Mouse (Mus musculus) brain, adult 2 months (tissue): ENCODE measurements around the gene Dennd2c.
A peak's percentile ranks its signal among the peaks of the same experiment; 100 is the strongest.

ENCODE experiments used
- DNase-seq: peaks from one replicate; pipeline ENCODE4 v3.0.0; 2011; ENCODE audit warnings: low read depth, low spot score

Dennd2c gene

DNA sequence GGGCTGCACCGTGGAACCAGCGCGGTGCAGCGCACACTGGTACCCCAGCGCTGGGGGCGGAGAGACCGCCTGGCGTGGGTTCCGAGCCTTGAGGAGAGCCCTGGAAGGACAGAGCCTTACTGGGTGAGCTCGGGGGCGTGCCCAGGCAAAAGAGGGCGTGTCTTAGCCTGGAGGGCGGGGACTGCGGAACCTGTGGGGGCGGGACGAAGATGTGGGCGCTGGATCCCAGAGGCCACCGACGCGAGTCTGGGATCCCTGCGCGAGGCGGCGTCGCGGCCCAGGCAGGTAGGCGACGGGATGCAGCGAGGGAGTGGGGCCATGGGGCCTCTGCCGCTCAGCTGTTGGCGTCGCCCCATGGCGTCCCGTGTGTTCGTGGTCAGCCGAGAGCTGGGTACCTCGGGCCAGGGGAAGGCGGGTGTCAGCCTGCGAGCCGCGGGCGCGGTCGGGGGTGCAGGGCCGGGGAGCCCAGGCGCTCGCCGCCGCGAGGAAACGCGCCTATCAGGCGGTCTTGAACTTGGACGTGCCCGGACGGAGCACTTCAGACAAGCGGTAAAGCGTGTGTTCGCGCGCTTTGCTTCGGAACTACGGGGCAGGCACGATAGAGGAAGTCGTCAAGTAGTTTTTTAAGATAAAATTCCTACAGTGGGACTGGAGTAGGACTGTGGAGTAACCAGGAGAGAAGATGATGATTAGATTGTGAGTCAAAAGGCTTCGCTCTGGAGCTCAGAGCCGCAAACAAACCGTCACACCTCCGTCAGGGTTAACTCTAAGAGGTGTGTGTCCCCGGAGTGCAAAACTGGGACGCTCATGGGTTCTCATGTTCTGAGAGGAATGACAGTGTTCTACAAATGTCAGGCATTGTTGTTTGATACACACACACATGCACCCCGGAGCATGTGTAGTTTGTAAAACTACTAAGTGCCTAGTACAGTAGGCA, at the start of gene Dennd2c:
Gene Dennd2c, plus strand, starts transcription at position 151 of the 937 bp plus-strand sequence.
- DNase-seq, result peak; percentile 61

DNA sequence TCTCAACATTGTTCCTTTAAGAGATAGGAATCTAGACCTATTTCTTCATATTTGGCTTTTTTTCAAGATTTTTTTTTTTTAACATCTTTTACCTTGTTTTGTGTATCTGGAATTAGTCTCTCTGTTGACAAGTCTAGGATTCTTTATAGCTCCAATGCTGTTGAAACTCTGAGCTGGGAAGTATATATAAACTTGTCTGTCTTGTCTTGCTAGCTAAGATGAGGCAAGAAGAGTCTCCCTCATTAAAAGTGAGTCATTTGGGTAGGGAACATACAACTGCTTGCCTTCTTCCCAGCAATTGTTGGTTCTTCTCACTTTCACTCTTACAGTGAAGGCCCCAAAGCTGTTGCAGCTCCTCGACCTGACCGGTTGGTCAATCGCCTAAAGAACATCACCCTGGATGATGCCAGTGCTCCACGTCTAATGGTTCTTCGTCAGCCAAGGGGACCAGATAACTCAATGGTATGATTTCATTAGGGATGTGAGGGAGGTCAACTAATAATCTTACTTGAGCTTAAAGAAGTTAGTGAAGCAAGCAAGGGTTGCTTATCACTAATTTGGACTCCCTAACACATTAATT, 46.3 kb upstream of the Dennd2c start:
- no peak for DNase-seq

DNA sequence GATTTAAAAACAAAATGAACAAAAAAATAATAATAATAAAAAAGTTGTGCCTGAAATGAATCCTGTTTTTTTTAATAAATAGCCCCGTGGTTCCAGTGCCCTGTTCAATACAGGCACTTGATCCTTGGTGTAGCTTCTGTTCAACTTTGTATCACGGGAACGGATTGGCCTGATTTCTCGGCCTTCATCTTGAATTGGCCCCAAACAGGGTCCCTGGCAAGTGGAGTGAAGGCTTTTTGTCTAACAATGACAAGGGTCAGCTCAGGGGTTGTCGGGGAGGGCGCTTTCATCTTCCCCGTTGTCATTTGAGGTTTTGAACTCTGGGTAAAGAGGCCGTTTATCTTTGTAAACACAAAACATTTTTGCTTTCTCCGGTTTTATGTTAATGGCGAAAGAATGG, 44.7 kb upstream of the Dennd2c start:
- no peak for DNase-seq

DNA sequence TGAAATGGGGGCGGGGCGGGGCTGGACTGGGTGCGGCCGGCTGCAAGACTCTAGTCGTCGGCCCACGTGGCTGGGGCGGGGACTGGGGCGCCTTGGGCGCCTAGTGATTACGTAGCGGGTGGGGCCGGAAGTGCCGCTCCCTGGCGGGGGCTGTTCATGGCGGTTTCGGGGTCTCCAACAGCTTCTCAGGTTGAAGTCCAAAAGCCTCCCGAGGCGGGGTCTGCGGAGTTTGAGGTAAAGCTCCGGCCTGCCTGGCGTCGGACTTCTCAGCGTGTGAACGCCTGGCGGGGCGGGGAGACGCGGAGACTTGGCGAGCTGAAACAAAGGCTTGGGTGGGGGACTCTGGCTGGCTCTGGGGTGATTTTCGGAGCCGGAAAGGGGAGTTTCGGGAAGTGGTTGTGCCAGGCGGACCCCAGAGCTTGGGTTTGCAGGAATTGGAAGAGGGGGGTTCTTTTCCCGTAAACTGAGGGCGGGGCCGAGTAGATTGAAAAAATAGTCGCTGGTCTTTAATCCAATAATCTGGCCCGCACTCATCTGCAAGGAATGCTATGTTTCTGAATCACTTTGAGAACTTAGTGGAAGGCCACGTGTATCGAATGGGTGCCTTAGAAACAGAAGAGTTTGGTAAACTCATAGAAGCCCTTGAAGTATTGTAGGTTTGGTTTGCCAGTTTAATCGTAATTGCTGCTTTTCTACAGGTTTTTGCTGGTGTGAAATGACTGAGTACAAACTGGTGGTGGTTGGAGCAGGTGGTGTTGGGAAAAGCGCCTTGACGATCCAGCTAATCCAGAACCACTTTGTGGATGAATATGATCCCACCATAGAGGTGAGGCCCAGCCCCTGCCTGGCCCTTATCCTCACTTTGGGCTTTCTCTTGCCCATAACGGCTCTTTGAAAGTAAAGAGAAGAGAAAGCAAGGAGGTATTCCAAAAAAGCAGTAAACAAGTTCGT, 43.9 kb upstream of the Dennd2c start, which contains the start of gene Nras:
Gene Nras, plus strand, starts transcription at position 79 of the 951 bp plus-strand sequence.
- DNase-seq, result peak; percentile 93

DNA sequence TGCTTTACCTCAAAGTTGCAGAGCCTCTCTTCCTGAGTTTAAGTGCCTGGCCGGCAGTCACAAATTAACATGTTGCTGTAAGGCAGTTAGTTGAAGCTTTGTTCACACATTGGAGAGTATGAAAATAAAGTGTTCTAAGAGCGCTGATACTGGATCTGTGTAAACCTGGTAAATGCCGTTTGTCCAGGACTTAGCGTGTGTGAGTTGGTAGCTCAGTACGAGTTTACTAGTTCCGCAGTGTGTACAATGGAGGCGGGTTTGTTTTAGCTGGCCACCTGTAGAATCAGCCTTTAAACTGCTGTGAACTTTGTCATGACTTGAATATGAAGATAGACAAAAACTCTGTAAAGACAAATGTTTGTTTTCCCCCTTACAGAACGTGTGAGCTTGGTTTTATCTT, 35.5 kb upstream of the Dennd2c start:
- no peak for DNase-seq

DNA sequence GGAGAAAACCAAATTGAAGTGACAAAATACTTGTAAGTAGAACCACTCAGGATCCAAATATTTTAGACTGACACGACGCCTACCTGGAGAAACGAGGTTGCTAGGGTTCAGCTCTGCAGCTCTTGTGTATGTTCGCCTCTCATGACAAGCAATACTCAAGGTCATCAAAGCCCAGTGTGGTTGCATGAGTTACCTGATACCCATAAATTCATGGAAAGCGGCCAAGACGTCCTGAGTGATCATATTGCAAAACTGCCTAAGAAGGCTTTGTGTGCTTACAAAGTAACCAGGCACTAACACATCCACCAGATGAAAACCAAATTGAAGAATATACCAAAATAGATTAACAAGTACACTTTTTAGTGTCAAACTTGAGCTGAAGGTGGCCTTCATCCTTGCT, 33.4 kb upstream of the Dennd2c start:
- DNase-seq, result no peak

DNA sequence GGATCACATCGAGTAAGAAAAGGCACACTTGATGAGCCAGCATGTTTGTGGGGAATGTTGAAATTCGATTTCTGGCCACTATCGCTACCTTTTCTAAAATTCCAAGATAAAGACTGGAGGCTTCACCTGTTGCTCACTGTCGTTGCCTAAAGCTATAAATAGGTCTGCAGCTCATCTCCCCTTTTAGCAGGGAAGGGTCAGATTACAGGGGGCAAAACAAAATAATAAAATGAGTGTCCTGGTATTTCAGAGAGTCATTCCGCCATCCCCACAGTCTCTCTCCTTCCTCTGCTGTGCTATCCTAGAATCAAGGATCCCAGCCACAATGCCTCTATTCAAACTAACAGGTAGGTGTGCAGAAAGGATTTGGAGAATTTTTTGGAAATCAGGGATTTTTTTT, 28.6 kb upstream of the Dennd2c start, which contains the start of gene Ampd1:
Gene Ampd1, plus strand, starts transcription at position 244 of the 400 bp plus-strand sequence.
- DNase-seq, result no peak

DNA sequence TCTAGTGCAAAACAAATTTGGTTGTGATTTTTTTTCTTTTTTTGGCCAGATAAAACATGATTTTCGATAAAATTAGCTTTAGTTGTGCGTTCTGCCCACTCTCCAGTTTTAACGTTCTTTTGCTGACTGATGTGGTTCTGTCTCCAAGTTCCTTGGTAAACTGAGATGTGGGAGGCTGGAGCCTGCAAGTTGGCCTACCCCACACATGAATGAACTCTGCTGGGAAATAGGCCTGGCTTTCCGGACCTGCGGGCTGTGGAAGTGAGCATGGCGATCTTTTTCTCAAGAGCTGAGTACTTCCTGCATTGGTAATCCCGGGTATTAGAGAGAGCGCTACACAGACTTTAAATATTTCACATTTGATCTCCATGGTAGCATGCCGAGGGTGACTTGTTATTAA, 26.5 kb upstream of the Dennd2c start:
- no peak for DNase-seq

DNA sequence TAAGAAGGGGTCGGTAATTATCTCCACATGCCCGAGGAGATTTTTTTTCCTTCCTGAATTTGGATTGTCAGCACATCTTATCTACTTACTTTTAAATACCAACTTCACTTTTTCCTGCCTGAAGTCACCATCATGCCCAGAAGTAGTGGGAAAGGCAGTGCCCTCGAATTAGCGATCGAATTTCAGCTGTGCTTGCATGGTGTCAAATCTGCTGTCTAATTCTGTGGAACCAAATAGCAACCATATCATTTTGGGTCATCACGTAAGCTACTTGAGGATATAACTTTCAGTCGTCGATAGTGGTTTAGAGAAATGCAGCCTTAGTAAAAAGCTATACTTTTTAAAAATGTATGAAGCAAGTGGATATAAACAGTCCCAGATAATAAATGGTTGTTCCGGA, 25.9 kb upstream of the Dennd2c start:
- DNase-seq, result no peak

DNA sequence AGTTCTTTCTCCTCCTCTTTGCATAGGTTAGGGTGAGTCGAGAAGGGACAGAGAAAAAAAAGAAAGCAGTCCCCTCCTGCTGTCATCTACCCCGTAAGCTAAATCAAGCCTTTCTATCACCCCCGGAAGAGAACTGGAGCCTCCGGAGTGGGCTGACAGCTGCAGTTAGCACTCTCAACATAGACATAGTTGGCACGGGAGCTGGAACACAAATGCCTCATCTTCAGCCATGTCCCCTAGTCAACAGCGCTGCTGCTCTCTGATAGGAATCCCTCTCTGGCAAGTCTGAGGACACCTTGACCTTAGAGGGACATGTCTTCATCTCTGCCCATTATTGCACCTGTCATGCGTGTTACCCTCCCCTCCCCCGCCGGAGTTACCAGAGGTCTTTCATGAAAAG, 23.1 kb upstream of the Dennd2c start:
- peak; percentile 45 for DNase-seq

DNA sequence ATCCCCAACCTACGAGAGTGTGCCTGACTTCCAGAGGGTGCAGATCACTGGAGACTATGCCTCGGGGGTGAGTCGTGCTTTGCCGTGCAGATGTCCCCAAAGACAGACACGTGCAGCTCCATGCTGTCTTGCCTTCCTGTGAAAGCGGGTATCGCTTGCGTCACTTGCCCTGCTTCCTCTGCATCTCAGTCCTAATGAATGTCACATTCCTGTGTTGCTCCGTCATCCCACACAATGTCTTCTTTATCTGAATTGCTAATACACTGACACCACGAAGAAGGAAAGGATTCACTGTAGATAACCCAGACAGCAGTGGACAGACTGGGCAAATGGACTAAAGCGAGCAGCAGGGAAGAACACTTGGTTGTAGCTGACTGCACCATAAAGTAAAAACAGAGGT, 21.4 kb upstream of the Dennd2c start:
- no peak for DNase-seq

DNA sequence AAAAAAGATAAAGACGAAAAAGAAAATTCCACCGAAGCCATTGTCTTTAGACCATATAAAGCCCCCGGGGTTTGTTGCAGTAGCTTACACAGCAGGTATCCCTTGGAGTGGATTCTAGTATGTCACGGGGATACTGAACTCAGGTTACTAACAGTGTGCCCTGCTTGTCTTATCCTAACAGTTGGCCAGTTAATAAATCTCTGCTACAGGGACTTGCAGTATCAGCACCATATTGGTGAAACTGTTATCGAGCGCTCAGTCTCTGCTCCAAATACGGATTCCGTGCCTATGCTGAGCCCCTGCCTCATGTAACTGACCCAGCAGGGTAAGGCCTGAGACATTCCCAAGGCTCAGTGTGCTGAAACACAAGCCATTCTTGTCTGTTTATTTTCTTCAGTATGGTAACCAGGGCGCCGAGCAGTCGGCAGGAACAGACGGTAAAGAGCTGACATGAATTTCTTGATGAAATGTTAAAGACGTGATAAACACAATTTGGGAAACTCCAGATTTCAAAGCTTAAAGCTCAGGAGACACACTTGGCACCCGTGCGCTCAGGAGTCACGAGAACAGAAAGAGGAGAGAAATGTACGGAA, 20.4 kb upstream of the Dennd2c start:
- no peak for DNase-seq

DNA sequence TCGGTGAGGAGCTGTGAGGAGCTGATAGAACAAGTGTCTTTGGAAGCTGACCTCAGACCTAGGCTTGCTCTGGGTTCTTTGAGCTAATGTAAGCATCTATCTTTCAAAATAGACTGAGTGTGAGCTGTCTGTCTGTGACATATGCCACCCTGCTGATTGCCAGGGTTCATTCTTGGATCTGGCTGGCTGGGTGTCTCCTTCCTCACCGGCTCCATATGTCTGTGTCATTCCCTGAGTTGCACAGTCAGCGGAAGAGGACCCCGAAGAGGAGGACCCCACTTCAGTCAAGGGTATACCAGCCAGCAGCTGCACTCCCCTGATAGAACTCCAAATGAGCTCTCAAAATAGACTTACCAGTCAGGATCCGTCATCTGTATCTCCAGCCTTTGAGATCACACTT, 19.6 kb upstream of the Dennd2c start:
- no peak for DNase-seq

DNA sequence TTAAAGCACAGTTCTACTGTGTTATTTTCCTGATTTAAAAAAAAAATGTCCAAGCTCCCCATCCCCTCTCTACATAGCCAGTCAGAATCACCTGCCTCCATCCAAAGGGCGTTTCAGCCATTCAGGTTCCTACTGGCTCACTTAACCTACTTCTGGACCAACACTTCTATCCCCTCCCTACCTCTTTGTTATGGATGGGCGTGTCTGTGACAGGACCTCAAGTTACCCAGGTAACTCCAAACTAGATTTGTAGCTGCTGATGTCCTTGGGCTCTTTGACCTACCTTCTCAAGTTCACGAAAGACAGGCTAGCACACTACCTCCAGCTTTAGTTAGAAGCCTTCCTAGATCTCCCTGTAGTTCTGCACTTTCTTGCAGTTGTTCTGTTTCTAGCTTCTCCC, 16.4 kb upstream of the Dennd2c start:
- no peak for DNase-seq

DNA sequence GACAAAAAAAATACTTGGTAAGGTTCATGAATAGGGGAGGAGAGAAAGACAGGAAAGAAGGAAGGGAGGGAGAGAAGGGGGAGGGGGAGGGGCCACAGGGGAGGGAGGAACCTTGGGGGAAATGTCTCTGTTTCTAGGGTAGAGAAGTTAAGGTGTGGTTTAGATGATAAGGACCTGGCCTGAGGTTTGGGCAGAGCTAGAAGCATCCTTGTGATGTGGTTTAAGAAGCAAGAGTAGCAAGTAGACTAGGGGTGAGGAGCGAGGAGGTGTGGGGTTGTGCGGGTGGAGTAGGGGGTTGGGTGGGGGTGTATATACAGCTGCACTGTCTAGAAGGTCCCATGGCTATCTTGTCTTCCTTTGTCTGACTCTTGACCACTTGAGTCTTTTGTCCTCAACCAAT, 10.7 kb upstream of the Dennd2c start:
- no peak for DNase-seq

DNA sequence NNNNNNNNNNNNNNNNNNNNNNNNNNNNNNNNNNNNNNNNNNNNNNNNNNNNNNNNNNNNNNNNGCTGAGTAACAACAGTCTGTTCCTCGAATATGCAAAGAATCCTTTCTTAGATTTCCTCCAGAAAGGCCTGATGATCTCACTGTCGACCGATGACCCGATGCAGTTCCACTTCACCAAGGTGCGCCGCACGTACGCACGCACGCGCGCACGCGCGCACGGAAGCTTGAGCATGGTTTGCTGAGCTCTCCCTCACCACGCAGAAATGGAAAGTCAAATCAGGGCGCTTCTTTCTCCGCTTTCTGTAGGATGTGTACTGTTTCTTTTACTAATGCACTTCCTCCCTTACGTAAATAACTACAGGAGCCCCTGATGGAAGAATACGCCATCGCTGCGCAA, 3.7 kb upstream of the Dennd2c start:
- DNase-seq, result no peak

DNA sequence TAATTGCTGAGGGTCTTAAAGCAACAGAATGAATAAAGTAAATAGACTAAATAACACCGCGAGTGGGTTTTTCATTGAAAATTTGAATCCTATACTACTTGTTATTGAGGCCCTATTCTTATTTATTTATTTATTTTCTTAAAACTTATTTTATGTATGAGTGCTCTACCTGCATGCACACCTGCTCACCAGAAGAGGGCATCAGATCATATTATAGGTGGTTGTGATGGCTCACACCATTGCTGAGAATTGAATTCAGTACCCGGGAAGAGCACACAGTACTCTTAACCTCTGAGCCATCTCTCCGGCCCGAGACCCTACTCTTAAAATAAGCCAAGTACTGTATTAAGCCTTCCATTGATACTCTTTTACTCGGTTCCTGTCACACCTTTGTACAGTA, 2.7 kb upstream of the Dennd2c start:
- no peak for DNase-seq

DNA sequence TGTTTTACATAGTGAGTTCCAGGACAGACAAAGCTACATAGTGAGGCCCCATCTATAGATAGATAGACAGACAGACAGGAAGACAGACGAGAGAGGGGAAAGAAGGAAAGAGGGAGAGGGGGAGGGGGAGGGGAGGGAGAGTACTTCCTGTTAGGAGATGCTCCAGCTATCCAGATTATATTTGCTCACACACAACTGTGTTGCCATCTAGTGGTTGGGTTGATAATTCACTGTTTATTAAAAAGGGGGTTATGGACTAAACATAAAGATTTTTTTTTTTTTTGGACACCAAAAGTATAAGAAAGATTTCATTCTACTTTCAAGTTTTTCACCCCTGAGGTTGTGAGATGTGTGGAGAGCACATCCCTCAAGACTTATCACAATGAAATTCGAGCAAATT, 1.7 kb upstream of the Dennd2c start:
- no peak for DNase-seq

DNA sequence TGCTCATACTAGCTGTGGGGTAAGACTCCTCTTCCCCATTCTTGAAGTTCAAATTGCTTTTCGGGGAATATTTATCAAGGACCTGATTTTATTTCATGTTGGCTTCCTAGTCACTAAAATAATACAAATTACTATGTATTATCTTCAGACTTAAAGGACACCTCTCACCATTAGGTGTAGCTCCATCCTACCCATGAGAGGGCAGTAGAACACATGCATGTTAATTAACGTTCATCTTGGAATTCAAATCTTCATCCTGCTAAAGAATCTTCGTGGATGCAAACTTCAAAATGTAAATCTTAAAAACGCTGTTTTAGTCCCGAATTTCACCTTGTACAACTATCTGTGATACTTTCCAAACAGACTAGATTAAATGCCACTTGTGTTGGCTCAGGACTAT, 1.2 kb upstream of the Dennd2c start:
- DNase-seq, result no peak

DNA sequence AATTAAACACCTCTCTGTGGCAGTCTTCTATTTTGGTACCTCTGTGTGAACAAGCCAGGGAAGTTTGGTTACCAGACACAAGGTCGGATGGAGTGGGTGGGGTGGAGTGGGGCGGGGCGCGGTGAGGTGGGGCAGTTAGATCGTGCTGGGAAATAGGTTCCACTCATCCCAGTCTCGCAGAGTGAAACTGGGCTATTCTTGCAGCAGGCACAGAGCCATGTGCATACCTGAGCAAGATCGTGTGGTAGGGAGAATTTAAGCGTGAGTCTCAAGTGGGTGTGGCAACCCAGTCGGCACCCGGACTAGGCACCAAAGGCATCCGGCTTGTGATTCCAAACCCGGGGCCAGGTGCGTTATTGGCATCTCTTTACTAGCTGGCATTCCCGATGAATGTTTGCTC, 495 bp upstream of the Dennd2c start:
- DNase-seq, result no peak

DNA sequence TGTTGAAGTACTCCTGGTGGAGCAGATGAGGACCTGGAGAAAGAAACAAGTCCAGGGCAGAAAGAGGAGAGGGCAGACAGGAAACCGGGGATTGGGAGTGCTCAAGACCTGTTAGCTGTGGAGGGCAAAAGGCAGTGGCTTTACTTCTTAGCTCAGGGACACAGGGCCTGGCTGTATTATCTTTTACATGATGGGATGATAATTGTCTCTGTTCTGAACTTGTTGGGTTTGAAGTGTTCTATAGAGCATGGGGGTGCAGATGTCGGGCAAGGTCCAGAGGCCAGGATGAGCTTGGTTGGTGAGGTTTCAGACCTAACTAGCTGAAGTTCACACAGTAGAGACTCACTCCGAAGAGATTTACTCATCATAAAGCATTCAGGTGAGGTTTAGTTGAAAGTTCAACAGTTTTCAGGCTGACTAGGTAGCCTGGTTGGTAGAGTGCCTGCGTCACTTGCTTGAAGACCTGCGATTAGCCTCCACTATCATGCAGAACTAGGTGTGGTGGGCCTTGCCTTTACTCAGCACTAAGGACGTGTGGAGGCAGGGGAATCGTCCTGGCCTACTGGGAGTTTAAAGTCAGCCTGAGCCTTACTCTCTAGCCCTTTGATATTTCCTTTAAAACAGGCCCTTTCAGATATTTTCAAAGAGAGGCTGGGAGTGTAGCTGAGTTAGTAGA, 5.3 kb downstream of the Dennd2c start:
- no peak for DNase-seq
